Mouse (Mus musculus): ENCODE measurements around the gene Cage1.

DNA sequence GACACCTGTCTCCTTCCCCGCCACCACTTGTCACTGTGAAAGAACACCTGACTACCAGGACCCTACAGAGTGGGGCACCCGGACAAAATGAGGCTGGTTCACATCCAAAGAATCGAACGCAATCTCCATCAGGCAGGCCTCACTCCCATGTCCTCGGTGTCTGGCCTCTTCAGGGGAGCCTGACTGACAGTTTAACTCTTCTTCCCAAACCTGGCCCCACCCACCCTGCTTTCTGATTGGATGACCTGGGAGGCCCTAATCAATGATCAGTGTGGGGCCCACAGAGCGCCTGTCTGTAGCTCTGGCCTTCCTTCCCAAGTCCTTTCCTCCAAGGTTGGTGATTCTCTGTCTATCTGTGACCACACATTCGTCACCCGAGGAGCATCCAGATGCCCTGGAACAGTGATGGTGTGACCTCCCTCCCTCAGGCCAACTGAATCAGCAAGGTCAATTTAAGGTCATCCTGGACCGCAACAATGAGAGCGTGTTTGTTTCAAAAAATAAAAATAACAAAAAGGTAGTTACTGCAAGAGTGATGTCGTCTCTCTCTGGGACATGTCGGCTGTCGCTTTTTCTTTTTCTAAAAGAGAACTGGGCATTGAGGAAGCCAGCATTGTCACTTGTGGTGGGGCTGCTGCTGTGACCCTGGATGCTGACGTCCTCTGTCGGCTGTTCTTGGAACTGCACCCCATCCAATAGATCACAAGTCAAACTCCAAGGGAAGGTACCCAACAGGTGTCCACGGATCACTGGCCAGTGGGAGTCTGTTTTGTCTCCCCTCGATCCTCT is 71.5 kb downstream of the Cage1 start:
- no peak for TF ChIP-seq EP300 (IDR thresholded peaks at IDR 0.05; ENCODE audit: low read depth)
- TF ChIP-seq CTCF (IDR thresholded peaks at IDR 0.05; ENCODE audit: low read depth) = peak; percentile 79

Data from liver, postnatal 0 days (tissue).